Mouse (Mus musculus) adrenal gland (tissue): ENCODE measurements around the gene Creb3.

Source experiments
- intact Hi-C: fragments of 180-260 bp; cut with DNase I; formaldehyde crosslinking; loops from one replicate; pipeline ENCODE4 v1.15.1; 2025

Creb3 gene

GRCm38 (mm10) chr4:43555926-43556325, 6.2 kb upstream of the Creb3 start:
- intact Hi-C loops = no loop called here

GRCm38 (mm10) chr4:43558028-43558630, 4.0 kb upstream of the Creb3 start:
- intact Hi-C loops = no loop called here

- intact Hi-C loops = no loop called here
Measured at GRCm38 (mm10) chr4:43558631-43559356, 3.3 kb upstream of the Creb3 start.

- intact Hi-C loops = no loop called here
Measured at GRCm38 (mm10) chr4:43559519-43560242, 2.5 kb upstream of the Creb3 start.

GRCm38 (mm10) chr4:43560243-43560611, 1.9 kb upstream of the Creb3 start:
- intact Hi-C loops = no loop called here

- intact Hi-C loops = no loop called here
Measured at GRCm38 (mm10) chr4:43560976-43561375, 1.2 kb upstream of the Creb3 start.

- intact Hi-C loops = no loop called here
Measured at GRCm38 (mm10) chr4:43561436-43561996, 616 bp upstream of the Creb3 start.

- intact Hi-C loops = no loop called here
Measured at GRCm38 (mm10) chr4:43562769-43563600, 853 bp downstream of the Creb3 start.

- intact Hi-C loops = no loop called here
Measured at GRCm38 (mm10) chr4:43563601-43563875, 1.4 kb downstream of the Creb3 start.

- intact Hi-C loops = no loop called here
Measured at GRCm38 (mm10) chr4:43564231-43564630, 2.1 kb downstream of the Creb3 start.

GRCm38 (mm10) chr4:43567140-43567539, 5.0 kb downstream of the Creb3 start:
- intact Hi-C loops = no loop called here

- intact Hi-C loops = no loop called here
Measured at GRCm38 (mm10) chr4:43571395-43572045, 9.4 kb downstream of the Creb3 start.

GRCm38 (mm10) chr4:43573561-43573960, 11.4 kb downstream of the Creb3 start:
- intact Hi-C loops = no loop called here

- intact Hi-C loops = loop anchor here (5.0 kb wide), 1 partner anchor 43 kb away; no protein-coding TSS in a partner anchor
Measured at GRCm38 (mm10) chr4:43575356-43575755, 13.2 kb downstream of the Creb3 start.

GRCm38 (mm10) chr4:43577237-43577881, 15.2 kb downstream of the Creb3 start:
- intact Hi-C loops = loop anchor here (5.0 kb wide), 1 partner anchor 45 kb away; no protein-coding TSS in a partner anchor

GRCm38 (mm10) chr4:43578376-43579204, 16.5 kb downstream of the Creb3 start, which contains the start of the genes Rgp1 and Gba2:
Gene Rgp1, plus strand, starts transcription at chr4:43578715.
Gene Gba2, minus strand, starts transcription at chr4:43578873.
- intact Hi-C loops = loop anchor here (5.0 kb wide), 1 partner anchor 46 kb away; no protein-coding TSS in a partner anchor

GRCm38 (mm10) chr4:43579256-43579655, 17.1 kb downstream of the Creb3 start:
- intact Hi-C loops = loop anchor here (5.0 kb wide), 1 partner anchor 47 kb away; no protein-coding TSS in a partner anchor

GRCm38 (mm10) chr4:43579731-43580130, 17.6 kb downstream of the Creb3 start:
- intact Hi-C loops = loop anchor here (5.0 kb wide), 1 partner anchor 47 kb away; no protein-coding TSS in a partner anchor

GRCm38 (mm10) chr4:43580721-43581120, 18.6 kb downstream of the Creb3 start:
- intact Hi-C loops = no loop called here
